Mouse (Mus musculus) CH12.LX (cell line): ENCODE measurements at regions not wholly inside any gene's neighbourhood (a gene's known extent, or its start where the extent isn't known, plus 50 kb on each side); places are given as distances from the start of the nearest gene placed in this dataset.

Source experiments
- DNase-seq: peaks from one replicate; pipeline ENCODE4 v3.0.0-alpha.2; 2013; ENCODE audit errors: extremely low read depth
- H3K27ac ChIP-seq: 2 replicates; pipeline ENCODE4 v1.5.1; 2012; ENCODE audit warnings: low read depth, mild to moderate bottlenecking, control low read depth, moderate library complexity; ENCODE audit not compliant: insufficient read depth
- H3K27me3 ChIP-seq: replicated peaks from 2 replicates; pipeline ENCODE3; 2012; ENCODE audit warnings: inconsistent platforms
- H3K36me3 ChIP-seq, 2 experiments: replicated peaks in 1 of 2; 2 replicates each; pipeline versions ENCODE3 to v1.6.1; 2012; ENCODE audit warnings: inconsistent platforms in 1 of 2, low read length in 1 of 2, mild to moderate bottlenecking in 1 of 2, mixed read lengths in 1 of 2, moderate library complexity in 1 of 2; ENCODE audit not compliant: control insufficient read depth in 1 of 2, insufficient read depth in 1 of 2
- H3K4me1 ChIP-seq, 2 experiments: 2 replicates each; pipeline ENCODE4 v1.6.1; 2012; ENCODE audit warnings: inconsistent platforms in 1 of 2, moderate library complexity in 1 of 2; ENCODE audit not compliant: insufficient read depth in 2 of 2, control insufficient read depth in 1 of 2
- H3K4me2 ChIP-seq: 2 replicates; pipeline ENCODE4 v1.6.1; 2012; ENCODE audit warnings: low read depth, mild to moderate bottlenecking, control low read depth; ENCODE audit not compliant: poor library complexity, insufficient read depth, severe bottlenecking
- H3K4me3 ChIP-seq, 3 experiments: fragments of 150-350 bp in 1 of 3; sonication (generic) in 1 of 3; replicated peaks in 1 of 3; 2 replicates each; pipeline versions ENCODE3 to v1.5.1; 2011 to 2012; ENCODE audit warnings: low read depth in 2 of 3, low read length in 2 of 3, mild to moderate bottlenecking in 2 of 3, moderate library complexity in 2 of 3, control low read depth in 1 of 3, improper control_type of control experiment in 1 of 3, inconsistent platforms in 1 of 3, mixed read lengths in 1 of 3; ENCODE audit not compliant: poor library complexity in 1 of 3
- H3K79me2 ChIP-seq: replicated peaks from 2 replicates; pipeline ENCODE4 v1.6.1; 2012; ENCODE audit warnings: mild to moderate bottlenecking, moderate library complexity; ENCODE audit not compliant: control insufficient read depth, poor library complexity, insufficient read depth, severe bottlenecking; ENCODE audit errors: extremely low read depth
- H3K9ac ChIP-seq: 2 replicates; pipeline ENCODE4 v1.6.1; 2012; ENCODE audit warnings: low read depth, mild to moderate bottlenecking, control low read depth, moderate library complexity; ENCODE audit not compliant: insufficient read depth
- H3K9me3 ChIP-seq: replicated peaks from 2 replicates; pipeline ENCODE3; 2012; ENCODE audit warnings: low read length, inconsistent platforms, mixed read lengths
- CHD2 ChIP-seq: IDR thresholded peaks from 2 replicates; pipeline ENCODE4 v1.6.1; 2011; ENCODE audit warnings: low read length, improper control_type of control experiment
- CTCF ChIP-seq, 2 experiments: IDR thresholded peaks in 1 of 2; conservative IDR thresholded peaks in 1 of 2; 2 replicates each; pipeline ENCODE4 v1.5.1; 2011 to 2012; ENCODE audit warnings: low read depth in 2 of 2, low read length in 2 of 2, improper control_type of control experiment in 1 of 2, inconsistent platforms in 1 of 2, mild to moderate bottlenecking in 1 of 2, moderate library complexity in 1 of 2
- E2F4 ChIP-seq: IDR thresholded peaks from 2 replicates; pipeline ENCODE4 v1.6.1; 2011; ENCODE audit warnings: low read depth, low read length, improper control_type of control experiment; ENCODE audit not compliant: insufficient replicate concordance
- EP300 ChIP-seq: IDR thresholded peaks from 2 replicates; pipeline ENCODE4 v1.6.1; 2011; ENCODE audit warnings: low read length, improper control_type of control experiment
- ETS1 ChIP-seq: conservative IDR thresholded peaks from 2 replicates; pipeline ENCODE4 v1.6.1; 2012; ENCODE audit warnings: low read depth, mild to moderate bottlenecking, inconsistent platforms, low read length, improper control_type of control experiment, moderate library complexity
- IRF4 ChIP-seq: IDR thresholded peaks from 2 replicates; pipeline ENCODE4 v1.6.1; 2014; ENCODE audit warnings: low read depth, mild to moderate bottlenecking, inconsistent platforms, low read length, improper control_type of control experiment
- JUN ChIP-seq: IDR thresholded peaks from 2 replicates; pipeline ENCODE4 v1.6.1; 2011; ENCODE audit warnings: low read depth, mild to moderate bottlenecking, low read length, improper control_type of control experiment, moderate library complexity; ENCODE audit not compliant: insufficient read depth
- KAT2A ChIP-seq: IDR thresholded peaks from 2 replicates; pipeline ENCODE4 v1.6.1; 2012; ENCODE audit warnings: low read length, improper control_type of control experiment, inconsistent platforms; ENCODE audit not compliant: insufficient replicate concordance
- MAFK ChIP-seq: IDR thresholded peaks from 2 replicates; pipeline ENCODE4 v1.6.1; 2011; ENCODE audit warnings: low read length, improper control_type of control experiment; ENCODE audit not compliant: insufficient replicate concordance
- MAX ChIP-seq: IDR thresholded peaks from 2 replicates; pipeline ENCODE4 v1.6.1; 2011; ENCODE audit warnings: low read length, improper control_type of control experiment
- MAZ ChIP-seq: IDR thresholded peaks from 2 replicates; pipeline ENCODE4 v1.6.1; 2012; ENCODE audit warnings: low read depth, mild to moderate bottlenecking, inconsistent platforms, low read length, improper control_type of control experiment, moderate library complexity
- NELFE ChIP-seq: IDR thresholded peaks from 2 replicates; pipeline ENCODE4 v1.6.1; 2011; ENCODE audit warnings: low read depth, low read length, improper control_type of control experiment
- NRF1 ChIP-seq: IDR thresholded peaks from 2 replicates; pipeline ENCODE4 v1.6.1; 2014; ENCODE audit warnings: low read depth, mild to moderate bottlenecking, inconsistent platforms, low read length, improper control_type of control experiment, moderate library complexity
- POLR2A ChIP-seq: IDR thresholded peaks from 2 replicates; pipeline ENCODE4 v1.6.1; 2011; ENCODE audit warnings: low read depth, mild to moderate bottlenecking, improper control_type of control experiment, low read length
- POLR2AphosphoS2 ChIP-seq: IDR thresholded peaks from 2 replicates; pipeline ENCODE4 v1.6.1; 2011; ENCODE audit warnings: low read depth, low read length, improper control_type of control experiment
- RCOR1 ChIP-seq: conservative IDR thresholded peaks from 2 replicates; pipeline ENCODE4 v1.6.1; 2012; ENCODE audit warnings: low read depth, mild to moderate bottlenecking, inconsistent platforms, low read length, improper control_type of control experiment
- SIN3A ChIP-seq: IDR thresholded peaks from 2 replicates; pipeline ENCODE4 v1.6.1; 2012; ENCODE audit warnings: low read length, improper control_type of control experiment, inconsistent platforms
- TCF12 ChIP-seq: IDR thresholded peaks from 2 replicates; pipeline ENCODE4 v1.6.1; 2014; ENCODE audit warnings: low read depth, mild to moderate bottlenecking, inconsistent platforms, low read length, improper control_type of control experiment
- ZKSCAN1 ChIP-seq: IDR thresholded peaks from 2 replicates; pipeline ENCODE4 v1.6.1; 2012; ENCODE audit warnings: low read depth, inconsistent platforms, low read length, improper control_type of control experiment, borderline replicate concordance
- ZMIZ1 ChIP-seq: IDR thresholded peaks from 2 replicates; pipeline ENCODE4 v1.6.1; 2012; ENCODE audit warnings: low read depth, mild to moderate bottlenecking, inconsistent platforms, low read length, improper control_type of control experiment
- dilution Hi-C: fragments of 300-500 bp; cut with MboI; formaldehyde crosslinking; loops from 2 replicates; pipeline ENCODE4 v1.14.3; 2020; ENCODE audit warnings: low sequenced_read_pairs; ENCODE audit not compliant: extremely low pct_unique_long_range_greater_than_20kb, extremely low pct_ligation_motif_present
- in situ Hi-C: fragments of 300-500 bp; cut with MboI; formaldehyde crosslinking; loops from 3 replicates; pipeline ENCODE4 v1.14.3; 2019; ENCODE audit warnings: low sequenced_read_pairs, low pct_ligation_motif_present, low pct_unique_long_range_greater_than_20kb, mixed read lengths

GRCm38 (mm10) chr4:71624771-71625170 is 133.0 kb downstream of the Gm11232 start:
- no peak for DNase-seq
- Histone ChIP-seq H3K27me3 (no peaks in the 10 kb centered on the region), H3K4me2 (no peak overlapping the region), H3K79me2 (no peaks in the 10 kb centered on the region), H3K9me3 (peaks cover 17% of the 10 kb centered on the region), H3K4me1 (no peaks in the 10 kb centered on the region), H3K27ac (no peak overlapping the region), H3K9ac (no peak overlapping the region), H3K4me3 (no peak overlapping the region), H3K36me3 (no peaks in the 10 kb centered on the region)
- dilution Hi-C loops: no loop called here
- in situ Hi-C loops: no loop called here
- TF ChIP-seq POLR2A: no peak
- TF ChIP-seq MAFK: no peak
- TF ChIP-seq NRF1: no peak
- no peak for TF ChIP-seq MAX
- TF ChIP-seq ETS1: no peak
- TF ChIP-seq MAZ: no peak
- no peak for TF ChIP-seq ZKSCAN1
- no peak for TF ChIP-seq KAT2A
- no peak for TF ChIP-seq SIN3A
- no peak for TF ChIP-seq CTCF (conservative IDR thresholded peaks at IDR 0.05 in 1 of 2, IDR thresholded peaks at IDR 0.05 in 1 of 2; ENCODE audit: low read depth in 2 of 2, low read length in 2 of 2)

- in situ Hi-C loops: no loop called here
- H3K4me1 ChIP-seq: no peaks in the 10 kb centered on the region
- H3K4me3 ChIP-seq: no peak overlapping the region
- H3K4me2 ChIP-seq: no peak overlapping the region
- DNase-seq: no peak
- H3K27me3 ChIP-seq: no peaks in the 10 kb centered on the region
- dilution Hi-C loops: no loop called here
- no peak overlapping the region for H3K27ac ChIP-seq
- H3K79me2 ChIP-seq: no peaks in the 10 kb centered on the region
- peaks cover 16% of the 10 kb centered on the region for H3K9me3 ChIP-seq
- no peak overlapping the region for H3K9ac ChIP-seq
- no peaks in the 10 kb centered on the region for H3K36me3 ChIP-seq
- TF ChIP-seq JUN: no peak
- TF ChIP-seq EP300: no peak
- TF ChIP-seq CHD2: no peak
- TF ChIP-seq KAT2A: no peak
- no peak for TF ChIP-seq NRF1
- no peak for TF ChIP-seq ZMIZ1
- TF ChIP-seq RCOR1: no peak
- no peak for TF ChIP-seq IRF4
- no peak for TF ChIP-seq E2F4
- TF ChIP-seq NELFE: no peak
- no peak for TF ChIP-seq POLR2AphosphoS2
- TF ChIP-seq TCF12: no peak
- no peak for TF ChIP-seq SIN3A
Observed at GRCm38 (mm10) chr4:71613720-71614119, 144.0 kb downstream of the Gm11232 start.
